Mouse (Mus musculus) left cerebral cortex, adult 8-10 months (tissue): ENCODE results near the gene 4931400O07Rik. TPM values are rescaled to one million over a fixed set of nuclear protein-coding genes. Genes with fewer than 3 reads are reported as not detected.

Source experiments
- DNase-seq, 2 experiments: peaks; one replicate each; pipeline ENCODE4 v3.0.0; 2022; ENCODE audit warnings: low spot score in 2 of 2
- total RNA-seq, 4 experiments: library from RNA; stranded (reverse); gene quantifications; 2 replicates each; pipeline ENCODE4 v1.2.4; 2022

The 4931400O07Rik gene
- not detected for total RNA-seq

GRCm38 (mm10) chrX:62467691-62468090, at the start of gene 4931400O07Rik:
4931400O07Rik (plus strand) TSS chrX:62467991.
- no peak for DNase-seq

Other genes with a start within 250 kb of the 4931400O07Rik start
- not detected for gene 4933402E13Rik, start 184.5 kb upstream of the 4931400O07Rik start, total RNA-seq